Mouse (Mus musculus) MEL (cell line): Measurements from ENCODE around the gene Terf2ip.

Experiments
- BHLHE40 ChIP-seq: IDR thresholded peaks from 2 replicates; pipeline ENCODE4 v1.6.1; 2012; ENCODE audit warnings: low read depth, mild to moderate bottlenecking, inconsistent platforms, low read length, improper control_type of control experiment, borderline replicate concordance
- CHD1 ChIP-seq: IDR thresholded peaks from 2 replicates; pipeline ENCODE4 v1.6.1; 2012; ENCODE audit warnings: low read depth, mild to moderate bottlenecking, inconsistent platforms, low read length, improper control_type of control experiment
- CTCF ChIP-seq, 3 experiments: IDR thresholded peaks in 2 of 3; conservative IDR thresholded peaks in 1 of 3; 2 replicates each; pipeline ENCODE4 v1.5.1; 2011 to 2012; ENCODE audit warnings: low read length in 3 of 3, low read depth in 2 of 3, mild to moderate bottlenecking in 2 of 3, improper control_type of control experiment in 1 of 3, inconsistent platforms in 1 of 3, mixed read lengths in 1 of 3, moderate library complexity in 1 of 3; ENCODE audit not compliant: control insufficient read depth in 1 of 3, insufficient read depth in 1 of 3, poor library complexity in 1 of 3, severe bottlenecking in 1 of 3
- EP300 ChIP-seq, 2 experiments: IDR thresholded peaks; 2 replicates each; pipeline ENCODE4 v1.6.1; 2011; ENCODE audit warnings: improper control_type of control experiment in 2 of 2, low read length in 2 of 2, low read depth in 1 of 2, mild to moderate bottlenecking in 1 of 2
- GATA1 ChIP-seq: IDR thresholded peaks from 2 replicates; pipeline ENCODE4 v1.6.1; 2011; ENCODE audit warnings: low read depth, low read length, improper control_type of control experiment
- HCFC1 ChIP-seq: IDR thresholded peaks from 2 replicates; pipeline ENCODE4 v1.6.1; 2012; ENCODE audit warnings: low read depth, mild to moderate bottlenecking, inconsistent platforms, low read length, improper control_type of control experiment, moderate library complexity
- POLR2A ChIP-seq, 2 experiments: IDR thresholded peaks; 2 replicates each; pipeline ENCODE4 v1.6.1; 2011 to 2012; ENCODE audit warnings: low read length in 2 of 2, mild to moderate bottlenecking in 2 of 2, control low read depth in 1 of 2, improper control_type of control experiment in 1 of 2, low read depth in 1 of 2, moderate library complexity in 1 of 2; ENCODE audit not compliant: control insufficient read depth in 1 of 2, insufficient read depth in 1 of 2, poor library complexity in 1 of 2
- RAD21 ChIP-seq: IDR thresholded peaks from 2 replicates; pipeline ENCODE4 v1.6.1; 2011; ENCODE audit warnings: mild to moderate bottlenecking, low read depth, low read length, improper control_type of control experiment
- RCOR1 ChIP-seq: IDR thresholded peaks from 2 replicates; pipeline ENCODE4 v1.6.1; 2012; ENCODE audit warnings: low read depth, mild to moderate bottlenecking, inconsistent platforms, low read length, improper control_type of control experiment

DNA sequence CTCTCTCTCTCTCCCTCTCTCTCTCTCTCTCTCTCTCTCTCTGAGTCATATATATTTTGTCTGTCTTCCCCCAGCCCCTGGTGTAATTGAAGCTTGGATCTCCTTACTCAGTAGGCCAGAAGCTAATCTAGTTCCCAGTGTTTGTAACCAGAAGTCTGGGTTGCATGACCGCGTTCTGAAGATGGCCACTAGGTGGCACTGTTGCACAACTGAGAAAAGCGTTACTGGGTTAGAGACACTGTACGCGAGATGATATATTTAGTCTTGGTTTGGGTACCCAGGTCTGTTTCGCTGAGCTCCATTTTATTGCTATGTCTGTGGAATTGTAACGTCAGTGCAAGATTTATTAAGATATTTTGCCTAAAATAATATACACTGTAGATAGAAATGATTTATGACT lies 34.7 kb downstream of the Terf2ip start:
- no peak for TF ChIP-seq POLR2A (IDR thresholded peaks at IDR 0.05; ENCODE audit: control insufficient read depth in 1 of 2, insufficient read depth in 1 of 2, low read depth in 1 of 2, low read length in 2 of 2, poor library complexity in 1 of 2)
- TF ChIP-seq RCOR1, result no peak
- peak; percentile 90 to 92 (median 92) for TF ChIP-seq CTCF (IDR thresholded peaks at IDR 0.05 in 2 of 3, conservative IDR thresholded peaks at IDR 0.05 in 1 of 3; ENCODE audit: control insufficient read depth in 1 of 3, insufficient read depth in 1 of 3, low read depth in 2 of 3, low read length in 3 of 3, poor library complexity in 1 of 3, severe bottlenecking in 1 of 3)
- no peak for TF ChIP-seq BHLHE40
- TF ChIP-seq RAD21, result peak; percentile 85
- TF ChIP-seq CHD1, result no peak
- no peak for TF ChIP-seq HCFC1
- TF ChIP-seq GATA1, result no peak
- no peak for TF ChIP-seq EP300 (IDR thresholded peaks at IDR 0.05; ENCODE audit: low read depth in 1 of 2, low read length in 2 of 2)
